Mouse (Mus musculus) midbrain, embryonic 12.5 days (tissue): Measurements from ENCODE around the gene Nt5c3b. TPM values are rescaled to one million over a fixed set of nuclear protein-coding genes. Genes with fewer than 3 reads are reported as not detected.
A peak's percentile ranks its signal among the peaks of the same experiment; 100 is the strongest.

ENCODE experiments used
- ATAC-seq: fragments of 200-750 bp; cut with Nextera tagmentation; 2 replicates; pipeline ENCODE4 v1.8.0; 2017; ENCODE audit warnings: low read depth, moderate TSS enrichment, moderate library complexity; ENCODE audit not compliant: low FRiP score
- H3K27ac ChIP-seq: fragments of 300-500 bp; sonication (generic); replicated peaks from 2 replicates; pipeline ENCODE4 v1.5.1; 2016; ENCODE audit warnings: mild to moderate bottlenecking
- H3K27me3 ChIP-seq: fragments of 300-500 bp; sonication (generic); 2 replicates; pipeline ENCODE4 v1.6.1; 2016; ENCODE audit warnings: mild to moderate bottlenecking
- H3K36me3 ChIP-seq: fragments of 300-500 bp; sonication (generic); 2 replicates; pipeline ENCODE4 v1.6.1; 2016
- H3K4me1 ChIP-seq: fragments of 300-500 bp; sonication (generic); 2 replicates; pipeline ENCODE4 v1.6.1; 2016
- H3K4me2 ChIP-seq: fragments of 300-500 bp; sonication (generic); replicated peaks from 2 replicates; pipeline ENCODE4 v1.6.1; 2016; ENCODE audit warnings: mild to moderate bottlenecking, moderate library complexity
- H3K4me3 ChIP-seq: fragments of 300-500 bp; sonication (generic); 2 replicates; pipeline ENCODE4 v1.5.1; 2016; ENCODE audit warnings: mild to moderate bottlenecking
- H3K9ac ChIP-seq: fragments of 300-500 bp; sonication (generic); replicated peaks from 2 replicates; pipeline ENCODE4 v1.6.1; 2016; ENCODE audit warnings: mild to moderate bottlenecking, moderate library complexity
- H3K9me3 ChIP-seq: fragments of 300-500 bp; sonication (generic); 2 replicates; pipeline ENCODE4 v1.6.1; 2016; ENCODE audit warnings: mild to moderate bottlenecking
- WGBS: fragments of 180-500 bp; shearing (Covaris S2); methylation state at CpG from one replicate; pipeline ENCODE4 v1.1.7; 2016; 5-methylcytosine and 5-hydroxymethylcytosine counted together
- polyA plus RNA-seq: library from polyadenylated mRNA; unstranded; fragments of >200 nt; fragmentation: Nextera tagmentation; extraction: Ambion mirVana; gene quantifications from 2 replicates; pipeline ENCODE4 v1.2.1, GENCODE M21; 2016

Nt5c3b gene
- polyA plus RNA-seq: 93.9 and 100.0 TPM in 2 replicates

GRCm38 (mm10) chr11:100441797-100442196 lies at the start of gene Nt5c3b, which contains the start of gene Klhl10:
Gene Nt5c3b (minus strand): TSS chr11:100441808.
Gene Klhl10 (plus strand): TSS chr11:100441917.
- Histone ChIP-seq H3K27ac (peak within 1 kb of the TSS; percentile 22; the same call in 1 of the 2 replicates), H3K27me3 (no peaks in the 10 kb centered on the region), H3K4me2 (peak within 1 kb of the TSS; percentile 89), H3K9ac (peak within 1 kb of the TSS; percentile 90), H3K36me3 (peaks cover 8% of the 10 kb centered on the region; the same call in 1 of the 2 replicates), H3K4me1 (peaks cover 18% of the 10 kb centered on the region), H3K4me3 (peak within 1 kb of the TSS; percentile 72), H3K9me3 (no peaks in the 10 kb centered on the region)
- WGBS: 89% methylated on average over 8 of the region's 8 CpGs
- no peak for ATAC-seq

- Histone ChIP-seq H3K27me3 (no peaks in the 10 kb centered on the region), H3K4me2 (no peak overlapping the region), H3K4me1 (no peaks in the 10 kb centered on the region), H3K36me3 (peaks cover 91% of the 10 kb centered on the region), H3K9ac (no peak overlapping the region), H3K4me3 (no peak overlapping the region), H3K9me3 (no peaks in the 10 kb centered on the region), H3K27ac (no peak overlapping the region)
- no peak for ATAC-seq
- WGBS: 91% methylated on average over 6 of the region's 6 CpGs
Measured at GRCm38 (mm10) chr11:100490951-100491350, 49.3 kb upstream of the Nt5c3b start.

- no peak overlapping the region for H3K4me2 ChIP-seq
- H3K9ac ChIP-seq: no peak overlapping the region
- H3K27ac ChIP-seq: no peak overlapping the region
- no peak for ATAC-seq
- H3K36me3 ChIP-seq: peaks cover 93% of the 10 kb centered on the region
- no peaks in the 10 kb centered on the region for H3K9me3 ChIP-seq
- no peaks in the 10 kb centered on the region for H3K4me1 ChIP-seq
- 89% methylated on average over 8 of the region's 8 CpGs for WGBS
- H3K27me3 ChIP-seq: no peaks in the 10 kb centered on the region
- no peak overlapping the region for H3K4me3 ChIP-seq
Measured at GRCm38 (mm10) chr11:100485801-100486538, 44.4 kb upstream of the Nt5c3b start.

GRCm38 (mm10) chr11:100484461-100484860 lies 42.9 kb upstream of the Nt5c3b start:
- H3K4me1 ChIP-seq: no peaks in the 10 kb centered on the region
- H3K27ac ChIP-seq: no peak overlapping the region
- H3K4me2 ChIP-seq: no peak overlapping the region
- H3K9me3 ChIP-seq: no peaks in the 10 kb centered on the region
- H3K4me3 ChIP-seq: no peak overlapping the region
- no peak overlapping the region for H3K9ac ChIP-seq
- peaks cover 92% of the 10 kb centered on the region for H3K36me3 ChIP-seq
- no peak for ATAC-seq
- 92% methylated on average over 3 of the region's 3 CpGs for WGBS
- H3K27me3 ChIP-seq: no peaks in the 10 kb centered on the region

GRCm38 (mm10) chr11:100479152-100479551 lies 37.5 kb upstream of the Nt5c3b start:
- Histone ChIP-seq H3K9me3 (no peaks in the 10 kb centered on the region), H3K4me2 (no peak overlapping the region), H3K27ac (no peak overlapping the region), H3K36me3 (peaks cover 83% of the 10 kb centered on the region), H3K4me3 (no peak overlapping the region), H3K27me3 (no peaks in the 10 kb centered on the region), H3K9ac (no peak overlapping the region), H3K4me1 (no peaks in the 10 kb centered on the region)
- WGBS: 91% methylated on average over 7 of the region's 7 CpGs
- no peak for ATAC-seq

GRCm38 (mm10) chr11:100476281-100476680 lies 34.7 kb upstream of the Nt5c3b start:
- no peak for ATAC-seq
- no peak overlapping the region for H3K4me3 ChIP-seq
- no peaks in the 10 kb centered on the region for H3K9me3 ChIP-seq
- H3K4me2 ChIP-seq: no peak overlapping the region
- H3K4me1 ChIP-seq: peaks cover 2% of the 10 kb centered on the region
- no peak overlapping the region for H3K27ac ChIP-seq
- no peak overlapping the region for H3K9ac ChIP-seq
- H3K36me3 ChIP-seq: peaks cover 55% of the 10 kb centered on the region
- 92% methylated on average over 5 of the region's 5 CpGs for WGBS
- no peaks in the 10 kb centered on the region for H3K27me3 ChIP-seq

GRCm38 (mm10) chr11:100472935-100473295 lies 31.3 kb upstream of the Nt5c3b start:
- H3K4me1 ChIP-seq: peaks cover 20% of the 10 kb centered on the region
- no peak overlapping the region for H3K9ac ChIP-seq
- H3K4me2 ChIP-seq: no peak overlapping the region
- whole genome bisulfite sequencing: 36% methylated on average over 5 of the region's 5 CpGs
- no peaks in the 10 kb centered on the region for H3K27me3 ChIP-seq
- no peaks in the 10 kb centered on the region for H3K9me3 ChIP-seq
- peaks cover 26% of the 10 kb centered on the region for H3K36me3 ChIP-seq
- peak; percentile 42; the same call in 1 of the 2 replicates for ATAC-seq
- H3K27ac ChIP-seq: no peak overlapping the region
- peak overlapping the region; percentile 94 for H3K4me3 ChIP-seq

GRCm38 (mm10) chr11:100472197-100472934 lies 30.8 kb upstream of the Nt5c3b start, which contains the start of gene Klhl11:
Gene Klhl11 (minus strand): TSS chr11:100472741.
- H3K4me1 ChIP-seq: peaks cover 20% of the 10 kb centered on the region
- peaks cover 22% of the 10 kb centered on the region for H3K36me3 ChIP-seq
- peak within 1 kb of the TSS; percentile 86 for H3K4me2 ChIP-seq
- peak; percentile 93 for ATAC-seq
- no peaks in the 10 kb centered on the region for H3K9me3 ChIP-seq
- WGBS: under 1% methylated on average over 77 of the region's 83 CpGs
- peak within 1 kb of the TSS; percentile 85 for H3K27ac ChIP-seq
- H3K4me3 ChIP-seq: peak within 1 kb of the TSS; percentile 94
- H3K27me3 ChIP-seq: no peaks in the 10 kb centered on the region
- peak within 1 kb of the TSS; percentile 94 for H3K9ac ChIP-seq

- H3K4me2 ChIP-seq: peak overlapping the region; percentile 86
- H3K27me3 ChIP-seq: no peaks in the 10 kb centered on the region
- peak overlapping the region; percentile 94 for H3K4me3 ChIP-seq
- H3K36me3 ChIP-seq: peaks cover 20% of the 10 kb centered on the region
- peak overlapping the region; percentile 94 for H3K9ac ChIP-seq
- H3K27ac ChIP-seq: peak overlapping the region; percentile 85
- H3K4me1 ChIP-seq: peaks cover 20% of the 10 kb centered on the region
- whole genome bisulfite sequencing: 4% methylated on average over 30 of the region's 30 CpGs
- no peak; the same call in 1 of the 2 replicates for ATAC-seq
- H3K9me3 ChIP-seq: no peaks in the 10 kb centered on the region
Measured at GRCm38 (mm10) chr11:100471352-100472196, 30.0 kb upstream of the Nt5c3b start.

GRCm38 (mm10) chr11:100465833-100466232 lies 24.2 kb upstream of the Nt5c3b start:
- WGBS: 90% methylated on average over 1 of the region's 1 CpGs
- H3K36me3 ChIP-seq: peaks cover 34% of the 10 kb centered on the region

GRCm38 (mm10) chr11:100465229-100465792 lies 23.7 kb upstream of the Nt5c3b start:
- no peaks in the 10 kb centered on the region for H3K9me3 ChIP-seq
- H3K4me3 ChIP-seq: no peak overlapping the region
- no peak overlapping the region for H3K9ac ChIP-seq
- WGBS: 83% methylated on average over 1 of the region's 1 CpGs
- no peak overlapping the region for H3K27ac ChIP-seq
- ATAC-seq: no peak
- peaks cover 8% of the 10 kb centered on the region for H3K4me1 ChIP-seq
- H3K36me3 ChIP-seq: peaks cover 34% of the 10 kb centered on the region
- H3K27me3 ChIP-seq: no peaks in the 10 kb centered on the region
- no peak overlapping the region for H3K4me2 ChIP-seq

More at GRCm38 (mm10) chr11:100465833-100466232, 24.2 kb upstream of the Nt5c3b start:
- no peak overlapping the region for H3K9ac ChIP-seq
- ATAC-seq: no peak
- H3K4me3 ChIP-seq: no peak overlapping the region
- H3K4me1 ChIP-seq: peaks cover 13% of the 10 kb centered on the region
- no peak overlapping the region for H3K4me2 ChIP-seq
- no peaks in the 10 kb centered on the region for H3K27me3 ChIP-seq
- no peaks in the 10 kb centered on the region for H3K9me3 ChIP-seq
- H3K27ac ChIP-seq: no peak overlapping the region
